Mouse (Mus musculus) hindbrain, embryonic 13.5 days (tissue): Measurements from ENCODE around the gene Sobp. TPM values are rescaled to one million over a fixed set of nuclear protein-coding genes. Genes with fewer than 3 reads are reported as not detected.

Source experiments
- ATAC-seq: fragments of 200-750 bp; cut with Nextera tagmentation; 2 replicates; pipeline ENCODE4 v1.8.0; 2017; ENCODE audit warnings: moderate TSS enrichment; ENCODE audit not compliant: low FRiP score
- H3K27ac ChIP-seq: fragments of 300-500 bp; sonication (generic); 2 replicates; pipeline ENCODE4 v1.5.1; 2015; ENCODE audit warnings: inconsistent platforms, mild to moderate bottlenecking, moderate library complexity
- H3K27me3 ChIP-seq: fragments of 300-500 bp; sonication (generic); 2 replicates; pipeline ENCODE4 v1.6.1; 2015; ENCODE audit warnings: mild to moderate bottlenecking, inconsistent platforms
- H3K36me3 ChIP-seq: fragments of 300-500 bp; sonication (generic); 2 replicates; pipeline ENCODE4 v1.6.1; 2015; ENCODE audit warnings: mild to moderate bottlenecking, inconsistent platforms
- H3K4me1 ChIP-seq: fragments of 300-500 bp; sonication (generic); replicated peaks from 2 replicates; pipeline ENCODE4 v1.6.1; 2015; ENCODE audit warnings: inconsistent platforms
- H3K4me2 ChIP-seq: fragments of 300-500 bp; sonication (generic); 2 replicates; pipeline ENCODE4 v1.6.1; 2015; ENCODE audit warnings: inconsistent platforms, mild to moderate bottlenecking, moderate library complexity
- H3K4me3 ChIP-seq: fragments of 300-500 bp; sonication (generic); 2 replicates; pipeline ENCODE4 v1.5.1; 2015; ENCODE audit warnings: mild to moderate bottlenecking, inconsistent platforms
- H3K9ac ChIP-seq: fragments of 300-500 bp; sonication (generic); 2 replicates; pipeline ENCODE4 v1.6.1; 2015; ENCODE audit warnings: mild to moderate bottlenecking, inconsistent platforms
- H3K9me3 ChIP-seq: fragments of 300-500 bp; sonication (generic); 2 replicates; pipeline ENCODE4 v1.6.1; 2016; ENCODE audit warnings: inconsistent platforms
- WGBS: fragments of 180-500 bp; shearing (Covaris S2); methylation state at CpG from one replicate; pipeline ENCODE4 v1.1.7; 2015; 5-methylcytosine and 5-hydroxymethylcytosine counted together
- polyA plus RNA-seq: library from polyadenylated mRNA; unstranded; fragments of >200 nt; fragmentation: Nextera tagmentation; extraction: Ambion mirVana; gene quantifications from 2 replicates; pipeline ENCODE4 v1.2.1, GENCODE M21; 2015

Sobp gene
- polyA plus RNA-seq, 1 experiment from 2014 or later: 13.2 TPM

DNA sequence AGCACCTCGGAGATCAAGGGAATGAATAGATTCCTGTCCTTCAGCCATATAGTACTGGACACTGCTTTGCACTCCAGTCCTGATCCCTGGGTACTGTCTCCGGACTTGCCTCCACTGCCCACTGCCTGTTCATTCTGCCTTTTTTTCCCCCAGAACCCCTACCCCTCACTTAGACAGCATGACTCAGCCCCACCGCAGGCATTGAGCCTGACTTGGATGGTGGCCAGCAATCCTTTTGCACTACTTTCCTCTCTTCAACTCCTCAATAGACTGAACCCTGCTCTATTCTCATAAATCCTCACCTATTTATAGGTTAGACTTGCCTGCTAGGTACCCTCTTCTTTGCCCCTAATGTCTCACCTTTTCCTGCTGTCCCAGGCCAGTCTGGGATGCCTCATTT lies 93.0 kb downstream of the Sobp start:
- Histone ChIP-seq H3K36me3 (peaks cover 12% of the 10 kb centered on the region), H3K4me1 (peaks cover 40% of the 10 kb centered on the region), H3K27ac (no peak overlapping the region), H3K9me3 (no peaks in the 10 kb centered on the region), H3K4me2 (no peak overlapping the region), H3K9ac (no peak overlapping the region), H3K4me3 (no peak overlapping the region), H3K27me3 (no peaks in the 10 kb centered on the region)
- 76% methylated on average over 3 of the region's 3 CpGs for WGBS
- ATAC-seq: no peak

- H3K27me3 ChIP-seq: no peaks in the 10 kb centered on the region
- peak; percentile 55 for ATAC-seq
- H3K4me1 ChIP-seq: peaks cover 41% of the 10 kb centered on the region
- H3K36me3 ChIP-seq: 0 out of 2 replicates have a peak, but pooled peaks cover 7% of the 10 kb centered on the region
- no peak overlapping the region for H3K4me2 ChIP-seq
- H3K27ac ChIP-seq: peak overlapping the region; percentile 52
- no peak overlapping the region for H3K9ac ChIP-seq
- WGBS: 58% methylated on average over 13 of the region's 13 CpGs
- H3K9me3 ChIP-seq: no peaks in the 10 kb centered on the region
- no peak overlapping the region for H3K4me3 ChIP-seq
Measured at GRCm38 (mm10) chr10:43075535-43076152, 98.7 kb downstream of the Sobp start.

- Histone ChIP-seq H3K27me3 (no peaks in the 10 kb centered on the region), H3K27ac (peak overlapping the region; percentile 78), H3K9ac (peak overlapping the region; percentile 19; the same call in 1 of the 2 replicates), H3K4me2 (no peak overlapping the region), H3K4me3 (no peak overlapping the region), H3K4me1 (peaks cover 41% of the 10 kb centered on the region), H3K36me3 (peaks cover 5% of the 10 kb centered on the region; the same call in 1 of the 2 replicates), H3K9me3 (no peaks in the 10 kb centered on the region)
- no peak for ATAC-seq
- 39% methylated on average over 8 of the region's 8 CpGs for WGBS
Measured at GRCm38 (mm10) chr10:43073281-43073680, 101.0 kb downstream of the Sobp start.

DNA sequence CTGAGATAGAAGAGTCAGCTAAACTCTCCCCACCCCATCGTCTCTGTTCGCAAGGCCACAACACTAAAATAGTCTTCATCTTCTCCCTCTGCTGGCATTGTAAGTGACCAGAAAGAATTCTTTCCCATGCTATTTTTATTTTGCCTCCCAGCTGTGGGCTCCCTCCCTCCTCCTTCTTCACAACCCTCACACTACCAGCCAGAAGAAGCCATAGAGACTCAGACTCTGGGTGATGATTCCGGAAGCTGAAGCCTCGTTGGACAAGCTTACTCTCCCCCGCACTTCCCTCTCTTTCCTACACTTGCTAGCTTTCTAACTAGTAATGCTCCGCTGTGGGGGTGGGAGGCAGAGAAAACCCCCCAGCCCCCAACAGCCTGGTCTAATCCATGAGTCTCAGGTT lies 103.4 kb downstream of the Sobp start:
- H3K27ac ChIP-seq: 0 out of 2 replicates have a peak overlapping the region, but pooled peaks have one; percentile 3
- H3K4me2 ChIP-seq: no peak overlapping the region
- H3K4me1 ChIP-seq: peaks cover 35% of the 10 kb centered on the region
- ATAC-seq: no peak
- H3K9ac ChIP-seq: no peak overlapping the region
- H3K9me3 ChIP-seq: no peaks in the 10 kb centered on the region
- H3K36me3 ChIP-seq: peaks cover 10% of the 10 kb centered on the region
- 84% methylated on average over 6 of the region's 6 CpGs for WGBS
- no peaks in the 10 kb centered on the region for H3K27me3 ChIP-seq
- no peak overlapping the region for H3K4me3 ChIP-seq

- no peaks in the 10 kb centered on the region for H3K9me3 ChIP-seq
Measured at GRCm38 (mm10) chr10:43065331-43065730, 109.0 kb downstream of the Sobp start.

DNA sequence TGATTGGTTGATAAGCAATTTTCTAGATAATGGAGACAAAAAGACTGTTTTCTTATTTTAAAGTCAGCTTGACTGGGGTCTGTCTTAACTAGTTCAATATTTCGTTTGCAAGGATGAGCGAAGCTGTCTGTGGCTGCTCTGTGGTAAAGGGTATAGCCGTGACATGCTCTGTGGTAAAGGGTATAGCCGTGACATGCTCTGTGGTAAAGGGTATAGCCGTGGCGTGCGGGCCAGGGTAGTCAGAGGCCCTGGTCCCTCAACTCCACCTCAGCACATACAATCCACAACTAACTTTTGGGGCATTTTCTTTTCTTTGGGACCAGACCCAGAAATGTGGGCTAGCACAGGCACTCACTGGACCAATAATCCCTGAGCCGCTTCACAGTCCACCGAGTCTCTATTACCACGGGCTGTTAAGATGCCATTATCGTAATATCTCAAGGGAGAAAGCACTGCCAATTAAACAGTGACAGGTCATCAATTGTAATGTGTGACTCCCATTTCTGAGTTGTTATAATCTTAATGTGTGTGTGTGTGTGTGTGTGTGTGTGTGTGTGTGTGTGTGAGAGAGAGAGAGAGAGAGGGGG lies 112.7 kb downstream of the Sobp start:
- Histone ChIP-seq H3K27ac (peak overlapping the region; percentile 20; the same call in 1 of the 2 replicates), H3K9me3 (no peaks in the 10 kb centered on the region)
- WGBS: 62% methylated on average over 11 of the region's 11 CpGs

More at GRCm38 (mm10) chr10:43065331-43065730, 109.0 kb downstream of the Sobp start:
- H3K27me3 ChIP-seq: 0 out of 2 replicates have a peak, but pooled peaks cover 3% of the 10 kb centered on the region
- WGBS: 87% methylated on average over 7 of the region's 7 CpGs
- peaks cover 21% of the 10 kb centered on the region for H3K36me3 ChIP-seq
- no peak for ATAC-seq
- no peak overlapping the region for H3K27ac ChIP-seq
- no peak overlapping the region for H3K9ac ChIP-seq
- no peak overlapping the region for H3K4me2 ChIP-seq
- peaks cover 19% of the 10 kb centered on the region for H3K4me1 ChIP-seq
- no peak overlapping the region for H3K4me3 ChIP-seq

GRCm38 (mm10) chr10:43055405-43055804 lies 118.9 kb downstream of the Sobp start:
- Histone ChIP-seq H3K4me1 (peaks cover 26% of the 10 kb centered on the region), H3K4me2 (no peak overlapping the region), H3K27ac (no peak overlapping the region), H3K36me3 (no peaks in the 10 kb centered on the region; the same call in 1 of the 2 replicates), H3K27me3 (no peaks in the 10 kb centered on the region), H3K9me3 (no peaks in the 10 kb centered on the region), H3K9ac (no peak overlapping the region), H3K4me3 (no peak overlapping the region)
- 65% methylated on average over 2 of the region's 2 CpGs for WGBS
- ATAC-seq: no peak; the same call in 1 of the 2 replicates

More for the DNA sequence above, 112.7 kb downstream of the Sobp start:
- Histone ChIP-seq H3K9ac (no peak overlapping the region), H3K4me3 (no peak overlapping the region), H3K4me1 (peaks cover 19% of the 10 kb centered on the region), H3K4me2 (no peak overlapping the region), H3K36me3 (peaks cover 12% of the 10 kb centered on the region), H3K27me3 (0 out of 2 replicates have a peak, but pooled peaks cover 3% of the 10 kb centered on the region)
- peak; percentile 71 for ATAC-seq

DNA sequence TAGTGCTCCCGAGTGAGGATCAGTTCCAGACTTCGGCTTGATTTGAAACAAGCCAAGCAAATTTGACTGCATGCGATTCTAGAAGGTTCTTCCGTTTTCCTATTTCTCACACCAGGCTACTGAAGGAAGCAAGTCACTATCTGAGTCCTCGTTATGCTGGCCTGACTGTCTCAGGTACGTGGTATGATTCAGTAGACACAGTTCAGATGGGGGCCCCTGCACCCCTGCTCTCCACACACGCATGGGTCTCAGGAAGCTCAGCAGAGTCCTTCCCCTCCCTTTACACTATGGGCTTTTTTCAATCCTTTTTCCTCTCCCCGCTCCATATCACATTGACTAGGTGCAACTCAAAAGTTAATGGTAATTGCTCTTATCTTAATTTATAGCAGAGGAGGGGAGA lies 119.6 kb downstream of the Sobp start:
- Histone ChIP-seq H3K36me3 (no peaks in the 10 kb centered on the region; the same call in 1 of the 2 replicates), H3K27me3 (no peaks in the 10 kb centered on the region), H3K4me3 (no peak overlapping the region), H3K27ac (no peak overlapping the region), H3K4me1 (peaks cover 26% of the 10 kb centered on the region), H3K4me2 (no peak overlapping the region), H3K9me3 (no peaks in the 10 kb centered on the region), H3K9ac (no peak overlapping the region)
- no peak for ATAC-seq
- WGBS: 79% methylated on average over 8 of the region's 8 CpGs

- 65% methylated on average over 10 of the region's 10 CpGs for WGBS
- ATAC-seq: no peak; the same call in 1 of the 2 replicates
- peaks cover 28% of the 10 kb centered on the region for H3K4me1 ChIP-seq
Measured at GRCm38 (mm10) chr10:43053861-43054560, 120.3 kb downstream of the Sobp start.

GRCm38 (mm10) chr10:43052462-43052861 lies 121.9 kb downstream of the Sobp start:
- Histone ChIP-seq H3K27me3 (no peaks in the 10 kb centered on the region), H3K27ac (no peak overlapping the region), H3K36me3 (no peaks in the 10 kb centered on the region; the same call in 1 of the 2 replicates), H3K4me2 (no peak overlapping the region), H3K9me3 (no peaks in the 10 kb centered on the region), H3K9ac (no peak overlapping the region), H3K4me1 (peaks cover 40% of the 10 kb centered on the region), H3K4me3 (no peak overlapping the region)
- WGBS: 47% methylated on average over 5 of the region's 5 CpGs
- no peak for ATAC-seq

More at GRCm38 (mm10) chr10:43053861-43054560, 120.3 kb downstream of the Sobp start:
- Histone ChIP-seq H3K27me3 (no peaks in the 10 kb centered on the region), H3K4me2 (no peak overlapping the region), H3K4me3 (no peak overlapping the region), H3K9me3 (no peaks in the 10 kb centered on the region), H3K9ac (no peak overlapping the region), H3K27ac (peak overlapping the region; percentile 8; the same call in 1 of the 2 replicates), H3K36me3 (no peaks in the 10 kb centered on the region; the same call in 1 of the 2 replicates)

DNA sequence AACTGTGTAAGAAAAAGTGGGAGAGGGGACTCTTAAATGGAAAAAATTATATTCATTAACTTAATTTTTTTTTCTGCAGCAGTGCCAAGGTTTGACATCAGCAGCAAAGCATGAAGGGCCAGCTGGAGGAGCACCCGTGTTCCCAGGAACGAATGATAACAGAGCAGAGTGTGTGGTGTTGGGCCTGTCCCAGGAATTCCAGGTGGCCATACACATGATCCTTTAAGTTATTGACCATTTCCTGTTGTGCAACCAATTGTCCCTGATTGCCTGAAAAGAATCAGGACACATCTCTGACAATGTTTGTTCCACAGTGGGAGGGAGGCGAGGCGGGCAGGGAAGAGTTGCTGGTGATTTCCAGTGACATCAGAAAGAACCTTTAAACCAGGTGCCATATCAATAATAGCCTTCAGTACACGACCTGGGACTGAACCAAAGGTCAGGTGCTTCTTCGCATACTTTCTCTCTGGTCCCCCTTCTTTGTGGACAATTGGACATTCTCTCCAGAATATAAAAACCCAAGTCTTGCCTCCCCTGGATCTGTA lies 126.5 kb downstream of the Sobp start:
- ATAC-seq: no peak
- Histone ChIP-seq H3K9me3 (no peaks in the 10 kb centered on the region), H3K4me2 (no peak overlapping the region), H3K4me1 (peaks cover 35% of the 10 kb centered on the region), H3K9ac (no peak overlapping the region), H3K27ac (no peak overlapping the region), H3K27me3 (no peaks in the 10 kb centered on the region), H3K4me3 (no peak overlapping the region), H3K36me3 (no peaks in the 10 kb centered on the region; the same call in 1 of the 2 replicates)
- 77% methylated on average over 6 of the region's 6 CpGs for WGBS
